Mouse (Mus musculus) cerebellum, adult 2 months (tissue): ENCODE measurements around the gene Cbln4. TPM values are rescaled to one million over a fixed set of nuclear protein-coding genes. Genes with fewer than 3 reads are reported as not detected.
A peak's percentile ranks its signal among the peaks of the same experiment; 100 is the strongest.

Experiments
- DNase-seq, 2 experiments: peaks; one replicate each; pipeline ENCODE4 v3.0.0; 2021
- H3K27ac ChIP-seq: fragments of 200-500 bp; 2 replicates; pipeline ENCODE4 v1.5.1; 2012; ENCODE audit warnings: low read length, control low read depth, inconsistent platforms; ENCODE audit not compliant: insufficient read depth
- H3K27me3 ChIP-seq: fragments of 200-500 bp; 2 replicates; pipeline ENCODE4 v1.6.1; 2012; ENCODE audit warnings: inconsistent platforms, mild to moderate bottlenecking, low read length, moderate library complexity; ENCODE audit not compliant: control insufficient read depth, insufficient read depth
- H3K4me1 ChIP-seq: fragments of 200-500 bp; 2 replicates; pipeline ENCODE4 v1.6.1; 2011; ENCODE audit warnings: low read length; ENCODE audit not compliant: control insufficient read depth, insufficient read depth
- H3K4me3 ChIP-seq: fragments of 200-500 bp; replicated peaks from 2 replicates; pipeline ENCODE3; 2011; ENCODE audit warnings: mild to moderate bottlenecking, low read depth, low read length, control low read depth; ENCODE audit not compliant: insufficient read depth
- CTCF ChIP-seq: fragments of 200-500 bp; IDR thresholded peaks from 2 replicates; pipeline ENCODE4 v1.5.1; 2011; ENCODE audit warnings: low read depth, mild to moderate bottlenecking, control low read depth, low read length, moderate library complexity, borderline replicate concordance; ENCODE audit not compliant: insufficient read depth
- POLR2A ChIP-seq: fragments of 200-500 bp; IDR thresholded peaks from 2 replicates; pipeline ENCODE4 v1.6.1; 2011; ENCODE audit warnings: low read length, control low read depth, borderline replicate concordance; ENCODE audit not compliant: insufficient read depth
- WGBS: fragments of 180-500 bp; shearing (Covaris S2); methylation state at CpG from one replicate; pipeline ENCODE4 v1.1.7; 2018; 5-methylcytosine and 5-hydroxymethylcytosine counted together
- polyA plus RNA-seq: library from polyadenylated mRNA; depleted of rRNA; stranded (reverse); fragments of >200 nt; gene quantifications from 2 replicates; pipeline ENCODE4 v1.2.3, GENCODE M21; 2012

The Cbln4 gene
- polyA plus RNA-seq, 1 experiment, result 8.3 TPM

- TF ChIP-seq POLR2A (no peak), CTCF (no peak)
- WGBS, result under 1% methylated on average over 34 of the region's 34 CpGs
- peak; percentile 17 to 18 for DNase-seq
- Histone ChIP-seq H3K27me3 (no peaks in the 10 kb centered on the region; the same call in 1 of the 2 replicates), H3K4me3 (no peak overlapping the region), H3K4me1 (no peaks in the 10 kb centered on the region; the same call in 1 of the 2 replicates), H3K27ac (no peak overlapping the region)
Measured at GRCm38 (mm10) chr2:172042125-172042524, 1.1 kb downstream of the Cbln4 start.

GRCm38 (mm10) chr2:172040859-172041258 is 2.4 kb downstream of the Cbln4 start:
- no peak for DNase-seq
- WGBS, result 6% methylated on average over 10 of the region's 10 CpGs
- Histone ChIP-seq H3K27me3 (no peaks in the 10 kb centered on the region; the same call in 1 of the 2 replicates), H3K4me3 (no peak overlapping the region), H3K27ac (no peak overlapping the region), H3K4me1 (no peaks in the 10 kb centered on the region; the same call in 1 of the 2 replicates)
- no peak for TF ChIP-seq CTCF
- TF ChIP-seq POLR2A, result no peak

DNA sequence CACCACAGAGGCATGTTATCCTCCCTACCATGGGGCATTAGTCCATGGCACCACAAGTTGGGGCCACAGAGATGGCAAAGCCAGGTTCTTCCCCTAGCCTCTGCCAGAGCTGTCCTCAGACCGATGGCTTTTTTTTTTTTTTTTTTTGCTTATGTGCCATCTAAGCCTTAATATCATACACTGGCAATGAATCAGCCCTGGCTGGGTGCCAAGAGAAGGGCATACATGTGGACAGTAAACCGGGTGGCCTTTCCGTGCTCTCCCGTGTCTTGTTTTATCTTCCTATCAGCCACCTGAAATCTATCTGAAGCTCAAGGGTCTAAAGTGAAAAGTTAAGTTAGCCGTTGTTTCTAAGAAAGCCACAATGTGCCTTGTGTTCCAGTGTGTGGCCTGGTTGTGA is 3.7 kb downstream of the Cbln4 start:
- H3K4me1 ChIP-seq, result no peaks in the 10 kb centered on the region; the same call in 1 of the 2 replicates
- TF ChIP-seq POLR2A (no peak), CTCF (no peak)
- 23% methylated on average over 5 of the region's 5 CpGs for WGBS
- no peak overlapping the region for H3K4me3 ChIP-seq
- H3K27me3 ChIP-seq, result no peaks in the 10 kb centered on the region; the same call in 1 of the 2 replicates
- H3K27ac ChIP-seq, result no peak overlapping the region
- no peak for DNase-seq

- Histone ChIP-seq H3K27me3 (no peaks in the 10 kb centered on the region), H3K4me1 (no peaks in the 10 kb centered on the region), H3K27ac (no peak overlapping the region), H3K4me3 (no peak overlapping the region)
- WGBS, result 83% methylated on average over 5 of the region's 5 CpGs
- TF ChIP-seq POLR2A, result no peak
- TF ChIP-seq CTCF, result no peak
- DNase-seq, result no peak
Measured at GRCm38 (mm10) chr2:172034281-172034680, 9.0 kb downstream of the Cbln4 start.

DNA sequence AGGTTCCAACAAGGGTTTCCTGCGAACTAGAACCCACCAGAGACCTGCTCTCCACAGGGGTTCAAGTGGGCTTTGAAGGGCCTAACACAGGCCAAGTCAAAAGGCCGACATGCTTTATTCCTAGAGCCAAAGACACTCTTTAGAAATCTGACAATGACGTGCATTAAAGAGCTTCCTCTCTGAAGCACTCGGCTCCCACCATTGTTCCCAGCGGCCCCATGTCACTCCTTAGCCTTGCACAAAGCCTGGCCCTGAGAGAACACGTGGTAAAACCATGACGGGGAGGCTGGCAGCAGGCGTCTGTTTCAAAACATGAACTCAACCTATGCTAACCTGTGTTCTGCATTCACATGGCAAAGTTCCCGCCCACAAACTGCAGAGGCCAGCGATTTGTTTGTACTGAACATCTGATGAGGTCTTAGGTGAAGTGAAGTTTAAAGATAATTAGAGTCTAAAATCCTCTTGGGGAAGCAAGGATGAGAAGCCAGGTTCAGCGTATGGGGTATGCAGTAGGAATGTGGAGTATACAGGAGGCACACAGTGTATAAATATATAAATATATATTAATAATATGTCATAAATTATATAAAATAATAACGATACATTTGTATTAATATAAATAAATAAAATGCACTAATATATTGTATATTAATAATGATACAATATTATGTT is 17.7 kb downstream of the Cbln4 start:
- H3K27me3 ChIP-seq, result no peaks in the 10 kb centered on the region
- no peak overlapping the region for H3K27ac ChIP-seq
- no peak for DNase-seq
- WGBS, result 36% methylated on average over 12 of the region's 12 CpGs
- H3K4me3 ChIP-seq, result no peak overlapping the region
- TF ChIP-seq POLR2A, result no peak
- no peaks in the 10 kb centered on the region for H3K4me1 ChIP-seq

- no peak for DNase-seq
- H3K27me3 ChIP-seq, result no peaks in the 10 kb centered on the region; the same call in 1 of the 2 replicates
- TF ChIP-seq POLR2A, result no peak
- no peak for TF ChIP-seq CTCF
Measured at GRCm38 (mm10) chr2:172006726-172007125, 36.5 kb downstream of the Cbln4 start.

GRCm38 (mm10) chr2:172005970-172006369 is 37.3 kb downstream of the Cbln4 start:
- no peaks in the 10 kb centered on the region; the same call in 1 of the 2 replicates for H3K27me3 ChIP-seq
- H3K4me3 ChIP-seq, result no peak overlapping the region
- TF ChIP-seq CTCF (no peak), POLR2A (no peak)
- no peak overlapping the region for H3K27ac ChIP-seq
- WGBS, result 2% methylated on average over 7 of the region's 7 CpGs
- H3K4me1 ChIP-seq, result 0 out of 2 replicates have a peak, but pooled peaks cover 2% of the 10 kb centered on the region
- peak in 1 of 2 experiments; percentile 2 for DNase-seq

More at GRCm38 (mm10) chr2:172006726-172007125, 36.5 kb downstream of the Cbln4 start:
- no peak overlapping the region for H3K4me3 ChIP-seq
- no peak overlapping the region for H3K27ac ChIP-seq
- H3K4me1 ChIP-seq, result 0 out of 2 replicates have a peak, but pooled peaks cover 2% of the 10 kb centered on the region
- WGBS, result 93% methylated on average over 10 of the region's 10 CpGs
